Mouse (Mus musculus) kidney, embryonic 15.5 days (tissue): ENCODE measurements around the gene Galt. TPM values are rescaled to one million over a fixed set of nuclear protein-coding genes. Genes with fewer than 3 reads are reported as not detected.
"Not testable (repeated sequence)": the region's sequence is repeated elsewhere in the genome, so short reads cannot be mapped to it uniquely, and the experiment has no call there.

Experiments
- ATAC-seq: fragments of 200-750 bp; cut with Nextera tagmentation; replicated peaks from 2 replicates; pipeline ENCODE4 v1.8.0; 2017; ENCODE audit warnings: moderate TSS enrichment; ENCODE audit not compliant: low FRiP score
- H3K27ac ChIP-seq: fragments of 300-500 bp; sonication (generic); 2 replicates; pipeline ENCODE4 v1.5.1; 2015; ENCODE audit warnings: mild to moderate bottlenecking, inconsistent platforms
- H3K27me3 ChIP-seq: fragments of 300-500 bp; sonication (generic); 2 replicates; pipeline ENCODE4 v1.6.1; 2015; ENCODE audit warnings: inconsistent platforms
- H3K36me3 ChIP-seq: fragments of 300-500 bp; sonication (generic); 2 replicates; pipeline ENCODE4 v1.6.1; 2015; ENCODE audit warnings: inconsistent platforms
- H3K4me1 ChIP-seq: fragments of 300-500 bp; sonication (generic); 2 replicates; pipeline ENCODE4 v1.6.1; 2015; ENCODE audit warnings: inconsistent platforms
- H3K4me2 ChIP-seq: fragments of 300-500 bp; sonication (generic); 2 replicates; pipeline ENCODE4 v1.6.1; 2015; ENCODE audit warnings: moderate library complexity, mild to moderate bottlenecking, inconsistent platforms
- H3K4me3 ChIP-seq: fragments of 300-500 bp; sonication (generic); replicated peaks from 2 replicates; pipeline ENCODE4 v1.5.1; 2015; ENCODE audit warnings: mild to moderate bottlenecking, inconsistent platforms
- H3K9ac ChIP-seq: fragments of 300-500 bp; sonication (generic); 2 replicates; pipeline ENCODE4 v1.6.1; 2015; ENCODE audit warnings: mild to moderate bottlenecking, inconsistent platforms
- H3K9me3 ChIP-seq: fragments of 300-500 bp; sonication (generic); replicated peaks from 2 replicates; pipeline ENCODE4 v1.6.1; 2016; ENCODE audit warnings: inconsistent platforms
- WGBS: fragments of 180-500 bp; shearing (Covaris S2); methylation state at CpG from one replicate; pipeline ENCODE4 v1.1.7; 2015; ENCODE audit warnings: mixed read lengths; 5-methylcytosine and 5-hydroxymethylcytosine counted together
- polyA plus RNA-seq: library from polyadenylated mRNA; unstranded; fragments of >200 nt; fragmentation: Nextera tagmentation; extraction: Ambion mirVana; gene quantifications from 2 replicates; pipeline ENCODE4 v1.2.1, GENCODE M21; 2015

Galt gene
- polyA plus RNA-seq, 1 experiment from 2014 or later = 52.5 TPM

DNA sequence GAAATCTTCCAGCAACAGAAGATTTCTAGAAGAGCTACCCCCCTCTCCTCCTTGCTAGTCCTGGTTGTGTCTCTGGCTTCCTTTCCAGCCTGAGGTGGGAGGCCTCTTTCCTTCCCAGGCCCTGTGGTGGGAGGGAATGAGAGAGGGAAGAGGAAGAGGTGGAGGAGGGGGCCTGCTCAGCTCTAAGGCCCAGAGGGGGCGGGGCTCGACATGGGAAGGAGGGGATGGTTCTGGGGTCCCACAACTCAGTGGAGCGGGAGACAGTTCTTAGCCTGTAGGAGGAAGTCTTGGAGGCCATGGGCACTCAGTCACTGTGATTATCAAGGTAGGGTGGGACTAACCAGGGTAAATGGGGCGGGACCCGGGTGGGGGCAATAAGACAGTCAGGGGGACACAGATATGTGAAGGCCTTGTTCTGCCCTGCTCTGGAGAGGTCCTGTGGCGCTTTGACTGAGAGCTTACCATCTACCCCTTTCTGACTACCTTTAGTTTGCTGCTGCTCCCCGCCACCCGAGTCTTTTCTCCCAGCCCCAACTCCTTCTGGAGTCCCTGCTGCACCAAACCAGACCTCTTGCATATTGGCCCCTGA is 7.2 kb downstream of the Galt start:
- Histone ChIP-seq H3K9ac (peak overlapping the region; percentile 35; the same call in 1 of the 2 replicates), H3K9me3 (no peaks in the 10 kb centered on the region), H3K36me3 (peaks cover 30% of the 10 kb centered on the region), H3K27me3 (no peaks in the 10 kb centered on the region), H3K4me2 (peak overlapping the region; percentile 69), H3K27ac (peak overlapping the region; percentile 89), H3K4me1 (peaks cover 54% of the 10 kb centered on the region), H3K4me3 (peak overlapping the region; percentile 46)
- 20% methylated on average over 8 of the region's 8 CpGs for WGBS
- peak; percentile 73 for ATAC-seq

DNA sequence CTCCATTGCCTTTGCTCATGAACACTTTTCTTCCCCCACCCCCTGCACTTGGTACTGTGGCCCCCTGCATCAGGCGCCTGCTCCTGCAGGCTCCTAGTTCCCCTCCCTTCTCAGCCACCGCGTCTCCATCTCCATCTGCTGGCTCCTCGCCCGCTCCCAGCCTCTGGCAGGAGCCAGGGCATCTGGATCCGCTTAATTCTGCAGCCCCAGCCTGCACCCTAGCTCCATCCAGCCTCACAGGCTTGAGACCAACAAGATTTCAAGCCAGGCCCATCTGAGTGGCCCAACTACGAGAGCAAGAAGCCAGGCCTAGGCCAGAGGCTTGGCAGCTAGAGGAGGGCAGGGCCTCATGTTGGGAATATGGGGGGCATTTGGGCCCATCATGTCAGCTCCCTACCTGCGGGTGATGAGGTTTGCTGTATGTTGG is 7.7 kb downstream of the Galt start:
- Histone ChIP-seq H3K4me2 (peak overlapping the region; percentile 69), H3K4me1 (peaks cover 49% of the 10 kb centered on the region), H3K27ac (peak overlapping the region; percentile 89), H3K36me3 (peaks cover 29% of the 10 kb centered on the region), H3K4me3 (peak overlapping the region; percentile 46), H3K9ac (peak overlapping the region; percentile 35)
- H3K9me3 ChIP-seq, H3K27me3 ChIP-seq: not testable (repeated sequence)
- WGBS = 34% methylated on average over 8 of the region's 8 CpGs
- 0 out of 2 replicates have a peak, but pooled peaks have one; percentile 5 for ATAC-seq

DNA sequence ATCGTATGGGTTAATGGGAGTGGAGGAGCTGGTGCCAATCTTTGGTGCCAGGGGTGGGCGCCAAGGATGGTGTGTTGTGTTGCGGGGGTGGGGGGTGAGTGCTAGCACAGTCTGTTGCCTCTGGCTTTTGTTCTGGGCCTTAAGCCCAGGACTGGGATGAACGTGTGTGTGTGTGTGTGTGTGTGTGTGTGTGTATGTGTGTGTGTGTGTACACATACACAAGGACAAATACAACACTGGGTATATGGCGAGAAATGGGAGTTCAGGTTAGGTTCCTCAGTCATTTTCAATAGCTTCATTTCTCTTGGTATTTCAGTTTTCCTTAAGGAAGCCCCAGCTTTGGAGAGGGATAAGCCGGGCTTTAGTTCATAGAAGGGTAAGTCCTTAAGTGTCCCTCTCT is 8.1 kb downstream of the Galt start:
- 66% methylated on average over 4 of the region's 6 CpGs for WGBS
- Histone ChIP-seq H3K4me3 (peak overlapping the region; percentile 46; the same call in 1 of the 2 replicates), H3K36me3 (peaks cover 31% of the 10 kb centered on the region), H3K4me2 (peak overlapping the region; percentile 69), H3K4me1 (peaks cover 44% of the 10 kb centered on the region)
- not testable (repeated sequence) for H3K9me3 ChIP-seq, H3K9ac ChIP-seq, H3K27me3 ChIP-seq, ATAC-seq, H3K27ac ChIP-seq

DNA sequence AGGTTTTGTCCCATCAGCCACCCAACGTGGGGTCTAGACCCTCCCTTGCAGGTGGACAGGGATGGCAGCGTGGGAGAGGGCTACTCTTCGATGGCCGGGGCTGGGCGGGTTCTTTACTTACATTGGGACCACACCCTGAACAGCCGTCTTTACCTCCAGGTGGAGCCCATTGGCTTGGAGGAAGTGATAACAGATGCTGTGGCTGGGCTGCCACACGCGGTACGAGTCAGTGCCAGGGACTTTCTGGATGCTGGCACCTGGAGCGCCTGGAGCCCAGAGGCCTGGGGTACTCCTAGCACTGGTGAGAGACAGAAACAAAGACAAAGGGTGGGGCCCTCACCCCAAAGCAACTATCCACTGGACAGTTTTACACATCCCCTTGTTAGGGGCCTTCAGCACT is 12.3 kb downstream of the Galt start:
- H3K27ac ChIP-seq, H3K9ac ChIP-seq, H3K4me3 ChIP-seq, H3K27me3 ChIP-seq, ATAC-seq, H3K4me1 ChIP-seq, H3K9me3 ChIP-seq, H3K4me2 ChIP-seq: not testable (repeated sequence)
- WGBS = 89% methylated on average over 10 of the region's 10 CpGs
- H3K36me3 ChIP-seq = peaks cover 21% of the 10 kb centered on the region

DNA sequence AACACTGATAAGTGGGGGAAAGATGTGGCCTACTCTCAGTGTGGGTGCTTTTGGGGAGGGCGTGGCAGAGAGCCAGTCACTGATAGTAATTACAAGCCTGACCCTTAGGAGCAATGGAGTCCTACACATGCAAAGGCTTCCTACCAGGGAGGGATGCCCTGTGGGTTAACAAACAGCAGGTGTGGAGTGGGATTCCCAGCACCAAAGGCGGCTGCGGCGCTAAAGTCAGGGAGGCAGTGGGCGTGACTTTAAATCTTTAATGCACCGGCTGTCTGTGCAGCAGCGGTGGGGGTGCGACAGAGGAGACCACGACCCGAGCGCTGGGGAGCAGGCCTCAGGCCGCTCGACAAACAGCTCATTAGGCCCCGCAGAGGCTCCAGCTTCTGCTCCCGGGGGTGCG is 17.9 kb downstream of the Galt start:
- not testable (repeated sequence) for H3K36me3 ChIP-seq, H3K27me3 ChIP-seq, H3K9me3 ChIP-seq, H3K9ac ChIP-seq, ATAC-seq, H3K4me1 ChIP-seq
- peak overlapping the region; percentile 48; the same call in 1 of the 2 replicates for H3K27ac ChIP-seq
- WGBS = 6% methylated on average over 7 of the region's 16 CpGs
- H3K4me3 ChIP-seq = peak overlapping the region; percentile 31
- H3K4me2 ChIP-seq = peak overlapping the region; percentile 54

DNA sequence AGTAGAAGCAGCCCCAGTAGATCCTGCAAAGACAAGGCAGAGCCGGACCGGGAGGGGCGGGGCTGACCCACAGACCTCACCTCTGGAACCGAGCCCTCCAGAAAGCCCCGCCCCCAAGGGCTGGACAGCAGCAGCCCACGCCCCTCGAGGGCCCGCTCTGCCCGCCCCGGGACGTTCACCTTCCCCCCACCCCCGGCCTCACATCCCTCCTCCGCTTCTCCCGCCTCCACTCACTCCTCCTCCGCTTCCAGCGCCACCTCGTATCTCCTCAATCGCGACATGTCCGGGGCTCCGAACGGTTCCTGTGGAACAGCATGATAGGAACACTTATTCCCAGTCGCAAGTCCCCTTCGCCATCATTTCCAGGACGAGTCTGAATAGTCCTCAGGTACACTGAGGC is 18.5 kb downstream of the Galt start:
- H3K4me2 ChIP-seq = peak overlapping the region; percentile 57
- under 1% methylated on average over 24 of the region's 25 CpGs for WGBS
- H3K4me3 ChIP-seq = peak overlapping the region; percentile 46
- H3K27ac ChIP-seq = peak overlapping the region; percentile 78; the same call in 1 of the 2 replicates
- not testable (repeated sequence) for H3K36me3 ChIP-seq, H3K4me1 ChIP-seq, H3K9ac ChIP-seq, H3K9me3 ChIP-seq, ATAC-seq, H3K27me3 ChIP-seq

DNA sequence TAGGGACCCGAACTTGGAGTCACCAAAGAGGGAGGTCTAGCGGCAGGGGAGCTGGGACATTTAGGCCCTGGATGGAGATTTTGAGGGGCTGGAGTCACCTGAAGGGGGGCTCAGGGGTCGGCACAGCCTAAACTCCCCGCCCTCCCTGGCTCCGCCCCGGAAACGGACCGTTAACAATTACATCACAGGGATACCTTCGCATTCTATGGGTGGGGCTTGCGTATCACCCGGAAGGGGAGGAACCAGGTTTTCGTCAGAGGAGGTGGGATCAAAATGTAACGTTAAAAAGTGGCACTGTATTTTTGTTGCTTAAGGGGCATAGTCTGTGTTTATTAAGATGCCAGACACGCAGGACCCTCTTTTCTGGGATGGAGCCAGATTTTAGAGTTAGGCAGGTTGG is 19.0 kb downstream of the Galt start, which contains the start of gene Ccl27a:
TSS of gene Ccl27a (minus strand) at position 246 of the 400 bp plus-strand sequence.
- H3K9ac ChIP-seq, H3K27me3 ChIP-seq, H3K36me3 ChIP-seq, H3K4me1 ChIP-seq, ATAC-seq, H3K9me3 ChIP-seq: not testable (repeated sequence)
- WGBS = 2% methylated on average over 12 of the region's 14 CpGs
- H3K4me2 ChIP-seq = peak within 1 kb of the TSS; percentile 57
- peak within 1 kb of the TSS; percentile 78 for H3K27ac ChIP-seq
- peak within 1 kb of the TSS; percentile 46 for H3K4me3 ChIP-seq

DNA sequence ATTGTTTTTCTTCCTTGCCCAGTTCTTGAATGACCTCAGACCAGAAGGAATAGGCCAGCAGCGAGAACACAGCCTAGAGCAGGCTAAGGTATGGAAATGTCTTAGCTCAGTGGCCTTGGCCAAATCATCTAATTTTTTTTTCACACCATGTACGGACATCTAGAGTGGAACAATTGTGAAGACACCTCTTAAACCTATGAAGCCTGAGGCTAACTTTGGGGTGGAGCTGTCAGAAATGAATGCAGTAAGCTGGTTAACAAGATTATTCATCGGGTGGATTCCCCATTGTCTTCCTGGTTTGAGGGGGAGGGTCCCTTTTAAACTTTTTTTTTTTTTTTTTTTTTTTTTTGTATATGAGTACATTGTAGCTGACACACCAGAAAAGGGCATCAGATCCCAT is 19.5 kb downstream of the Galt start:
- not testable (repeated sequence) for ATAC-seq, H3K4me1 ChIP-seq, H3K27me3 ChIP-seq, H3K9me3 ChIP-seq, H3K9ac ChIP-seq, H3K36me3 ChIP-seq
- 69% methylated on average over 3 of the region's 3 CpGs for WGBS
- Histone ChIP-seq H3K4me2 (peak overlapping the region; percentile 57), H3K4me3 (peak overlapping the region; percentile 46), H3K27ac (peak overlapping the region; percentile 58)

DNA sequence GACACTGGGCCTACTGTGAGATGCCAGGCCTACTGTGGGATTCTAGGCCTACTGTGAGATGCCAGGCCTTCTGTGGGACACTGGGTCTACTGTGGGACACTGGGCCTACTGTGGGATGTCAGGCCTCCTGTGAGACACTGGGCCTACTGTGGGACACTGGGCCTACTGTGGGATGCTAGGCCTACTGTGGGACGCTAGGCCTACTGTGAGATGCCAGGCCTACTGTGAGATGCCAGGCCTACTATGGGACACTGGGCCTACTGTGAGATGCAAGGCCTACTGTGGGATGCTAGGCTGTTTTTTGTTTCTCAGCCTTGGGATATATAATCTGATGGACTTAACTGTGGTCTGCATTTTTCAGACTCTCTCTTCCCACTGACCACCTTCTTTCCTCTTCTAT is 20.8 kb downstream of the Galt start:
- not testable (repeated sequence) for H3K9ac ChIP-seq, H3K36me3 ChIP-seq, ATAC-seq, H3K9me3 ChIP-seq, H3K4me1 ChIP-seq, H3K4me3 ChIP-seq, H3K27me3 ChIP-seq, H3K4me2 ChIP-seq, H3K27ac ChIP-seq
- WGBS = 100% methylated on average over 1 of the region's 1 CpGs

DNA sequence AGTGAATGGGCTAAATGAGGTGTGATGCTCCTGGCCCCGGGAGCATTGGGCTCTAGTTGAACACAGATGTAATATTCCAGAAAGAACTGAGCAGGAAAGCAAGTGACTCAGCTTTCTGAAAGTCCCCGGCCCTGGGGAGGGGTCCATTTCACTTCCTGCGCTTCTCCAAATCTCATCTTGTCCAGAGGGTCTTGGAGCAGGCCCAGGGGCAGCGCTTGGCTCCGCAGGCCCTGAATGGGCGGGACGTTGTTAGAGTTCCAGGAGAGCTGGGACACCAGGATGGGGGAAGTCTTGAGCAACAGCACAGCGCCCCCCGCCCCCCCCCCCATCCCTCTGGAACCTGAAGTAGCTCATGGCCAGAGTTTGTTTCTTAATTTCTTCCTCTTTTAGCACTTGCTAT is 26.2 kb downstream of the Galt start:
- not testable (repeated sequence) for H3K27ac ChIP-seq, H3K27me3 ChIP-seq, ATAC-seq, H3K9me3 ChIP-seq, H3K4me1 ChIP-seq, H3K9ac ChIP-seq, H3K4me2 ChIP-seq, H3K4me3 ChIP-seq, H3K36me3 ChIP-seq
- WGBS = 26% methylated on average over 9 of the region's 9 CpGs

DNA sequence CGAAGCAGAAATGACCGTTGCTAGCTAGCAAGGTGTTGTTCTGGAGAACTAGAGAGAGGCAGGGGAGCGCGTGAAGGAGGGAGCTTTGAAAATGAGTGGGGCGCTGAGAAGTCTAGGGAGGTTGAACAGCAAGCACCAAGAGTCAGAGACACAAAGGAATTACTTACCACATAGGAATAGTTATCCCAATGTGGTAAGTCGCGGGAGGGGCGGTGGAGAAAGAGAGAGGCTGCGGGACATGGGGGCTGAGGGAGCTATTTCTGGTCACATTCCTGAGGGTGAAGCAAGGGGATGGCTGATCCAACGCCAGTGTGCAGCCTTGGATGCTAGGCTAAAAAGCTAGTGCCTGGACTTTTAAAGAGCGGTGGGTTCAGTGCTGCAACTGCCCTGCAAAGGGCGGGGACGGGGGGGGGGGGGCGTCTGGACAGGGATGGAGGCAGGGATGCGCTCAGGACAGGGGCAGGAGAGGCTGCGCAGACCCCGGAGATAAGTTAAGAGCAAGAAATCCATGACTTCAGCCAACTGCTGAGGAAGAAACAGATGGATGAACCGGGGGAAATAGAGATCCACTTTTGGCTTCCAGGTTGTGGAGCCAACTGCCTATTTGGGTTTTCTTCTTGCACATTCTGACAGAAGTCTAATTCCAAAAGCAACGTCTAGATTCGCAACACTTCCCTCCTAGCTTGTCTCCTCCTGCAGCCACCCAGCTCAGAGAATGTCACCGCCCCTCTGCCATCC is 26.9 kb downstream of the Galt start:
- 0 out of 2 replicates have a peak overlapping the region, but pooled peaks have one; percentile 19 for H3K4me2 ChIP-seq
- not testable (repeated sequence) for H3K27me3 ChIP-seq, H3K4me3 ChIP-seq, H3K9me3 ChIP-seq, H3K27ac ChIP-seq, H3K4me1 ChIP-seq, ATAC-seq, H3K36me3 ChIP-seq, H3K9ac ChIP-seq
- WGBS = 18% methylated on average over 16 of the region's 21 CpGs

DNA sequence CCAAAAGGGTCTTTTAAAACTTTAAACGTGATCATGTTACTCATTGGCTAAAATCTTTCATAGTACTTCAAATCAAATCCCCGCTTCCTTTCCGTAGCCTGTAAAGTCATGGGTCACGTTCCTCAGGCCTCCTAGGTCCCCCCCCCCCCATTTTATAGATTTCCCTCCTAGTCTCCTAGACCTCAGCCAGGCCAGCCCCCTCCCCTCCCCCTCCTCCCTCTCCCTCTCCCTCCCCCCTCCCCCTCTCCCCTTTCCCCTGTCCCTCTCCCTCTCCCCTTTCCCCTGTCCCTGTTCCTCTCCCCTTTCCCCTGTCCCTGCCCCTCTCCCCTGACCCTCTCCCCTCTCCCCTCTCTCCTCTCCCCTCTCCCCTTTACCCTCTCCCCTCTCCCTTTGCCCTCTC is 27.7 kb downstream of the Galt start:
- not testable (repeated sequence) for H3K4me1 ChIP-seq, ATAC-seq, H3K4me3 ChIP-seq, H3K9me3 ChIP-seq, H3K27me3 ChIP-seq, H3K36me3 ChIP-seq, H3K4me2 ChIP-seq, H3K27ac ChIP-seq, H3K9ac ChIP-seq
- WGBS = 30% methylated on average over 4 of the region's 4 CpGs
